Mouse (Mus musculus): ENCODE data around the gene Dld. TPM values are rescaled to one million over a fixed set of nuclear protein-coding genes. Genes with fewer than 3 reads are reported as not detected.

The Dld gene
- 122 and 132 TPM in 2 replicates for polyA plus RNA-seq (2015; fragmentation: Nextera tagmentation; extraction: Ambion mirVana)

- peak within 1 kb of the TSS; percentile 88 for H3K9ac ChIP-seq (ENCODE audit: low read depth, low read length)
- ATAC-seq: peak; percentile 100
- peak within 1 kb of the TSS; percentile 97 for H3K4me3 ChIP-seq (ENCODE audit: low read depth, low read length)
- peak within 1 kb of the TSS; percentile 75 for H3K27ac ChIP-seq (ENCODE audit: low read length)
- no peaks in the 10 kb centered on the region for H3K9me3 ChIP-seq (replicated peaks; ENCODE audit: control insufficient read depth, low read length, poor library complexity, severe bottlenecking)
- peaks cover 13% of the 10 kb centered on the region for H3K4me1 ChIP-seq (ENCODE audit: control insufficient read depth, insufficient read depth, low read length)
- peaks cover 6% of the 10 kb centered on the region; the same call in 1 of the 2 replicates for H3K36me3 ChIP-seq (ENCODE audit: control insufficient read depth, insufficient read depth, low read length)
- WGBS: 5% methylated on average over 65 of the region's 66 CpGs
- H3K4me2 ChIP-seq (ENCODE audit: low read length): peak within 1 kb of the TSS; percentile 84
- H3K27me3 ChIP-seq (ENCODE audit: control insufficient read depth, insufficient read depth, low read depth, low read length): no peaks in the 10 kb centered on the region
Observed at GRCm38 (mm10) chr12:31350944-31351928, at the start of gene Dld. Gene Dld (minus strand): TSS chr12:31351453.

GRCm38 (mm10) chr12:31400821-31401220 is 49.6 kb upstream of the Dld start:
- WGBS: 78% methylated on average over 1 of the region's 1 CpGs

DNA sequence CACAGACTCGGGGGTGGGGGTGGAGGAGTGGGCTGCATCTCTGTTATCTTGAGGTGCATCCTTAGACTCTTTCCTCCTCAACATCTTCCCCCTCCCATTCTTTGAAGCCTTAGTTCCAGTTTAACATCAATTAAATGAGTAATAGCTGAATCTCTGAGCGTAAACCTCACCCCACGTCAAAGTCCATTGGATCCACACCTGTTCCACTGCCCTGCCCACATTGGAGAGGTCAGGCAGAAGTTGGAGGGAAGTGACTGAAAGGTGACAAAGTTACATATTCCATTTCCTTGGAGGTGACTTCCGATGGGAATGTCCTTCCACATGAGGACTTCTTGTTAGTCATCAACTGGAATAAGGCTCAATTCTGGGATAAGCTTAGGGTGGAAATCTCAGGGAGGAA is 46.5 kb upstream of the Dld start:
- no peaks in the 10 kb centered on the region for H3K36me3 ChIP-seq (ENCODE audit: control insufficient read depth, insufficient read depth, low read length)
- H3K27ac ChIP-seq (ENCODE audit: low read length): no peak overlapping the region
- WGBS: 94% methylated on average over 4 of the region's 4 CpGs
- no peaks in the 10 kb centered on the region for H3K27me3 ChIP-seq (ENCODE audit: control insufficient read depth, insufficient read depth, low read depth, low read length)
- no peak overlapping the region for H3K4me3 ChIP-seq (ENCODE audit: low read depth, low read length)
- H3K9me3 ChIP-seq (replicated peaks; ENCODE audit: control insufficient read depth, low read length, poor library complexity, severe bottlenecking): no peaks in the 10 kb centered on the region
- H3K4me1 ChIP-seq (ENCODE audit: control insufficient read depth, insufficient read depth, low read length): no peaks in the 10 kb centered on the region
- no peak overlapping the region for H3K9ac ChIP-seq (ENCODE audit: low read depth, low read length)
- H3K4me2 ChIP-seq (ENCODE audit: low read length): no peak overlapping the region
- no peak for ATAC-seq

More at GRCm38 (mm10) chr12:31400821-31401220, 49.6 kb upstream of the Dld start:
- Histone ChIP-seq H3K27me3 (ENCODE audit: control insufficient read depth, insufficient read depth, low read depth, low read length) (no peaks in the 10 kb centered on the region), H3K9ac (ENCODE audit: low read depth, low read length) (no peak overlapping the region), H3K9me3 (replicated peaks; ENCODE audit: control insufficient read depth, low read length, poor library complexity, severe bottlenecking) (no peaks in the 10 kb centered on the region), H3K4me3 (ENCODE audit: low read depth, low read length) (no peak overlapping the region), H3K36me3 (ENCODE audit: control insufficient read depth, insufficient read depth, low read length) (no peaks in the 10 kb centered on the region), H3K27ac (ENCODE audit: low read length) (no peak overlapping the region), H3K4me1 (ENCODE audit: control insufficient read depth, insufficient read depth, low read length) (no peaks in the 10 kb centered on the region), H3K4me2 (ENCODE audit: low read length) (no peak overlapping the region)
- no peak for ATAC-seq

DNA sequence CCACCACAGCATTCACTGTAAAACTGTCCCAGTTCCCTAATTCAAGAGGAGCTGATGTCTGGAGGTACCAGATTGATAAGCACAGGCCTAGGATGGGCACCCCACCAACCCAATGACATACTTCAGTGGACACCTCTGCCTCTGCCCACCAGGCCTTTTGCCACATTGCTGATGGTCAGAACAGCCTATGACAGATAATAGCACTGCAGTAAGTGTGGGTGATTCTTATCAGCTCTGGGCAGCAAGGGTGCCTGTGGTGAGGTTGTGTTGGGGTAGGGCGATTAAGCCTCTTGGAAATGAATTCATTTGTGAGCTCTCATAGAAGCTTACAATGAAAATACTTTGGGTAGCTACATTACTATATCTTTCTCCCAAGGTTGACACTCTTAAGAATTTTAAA is 44.6 kb upstream of the Dld start:
- Histone ChIP-seq H3K36me3 (ENCODE audit: control insufficient read depth, insufficient read depth, low read length) (no peaks in the 10 kb centered on the region), H3K27me3 (ENCODE audit: control insufficient read depth, insufficient read depth, low read depth, low read length) (no peaks in the 10 kb centered on the region), H3K4me2 (ENCODE audit: low read length) (no peak overlapping the region), H3K9me3 (replicated peaks; ENCODE audit: control insufficient read depth, low read length, poor library complexity, severe bottlenecking) (no peaks in the 10 kb centered on the region), H3K9ac (ENCODE audit: low read depth, low read length) (no peak overlapping the region), H3K4me1 (ENCODE audit: control insufficient read depth, insufficient read depth, low read length) (no peaks in the 10 kb centered on the region), H3K27ac (ENCODE audit: low read length) (no peak overlapping the region), H3K4me3 (ENCODE audit: low read depth, low read length) (no peak overlapping the region)
- ATAC-seq: no peak
- 93% methylated on average over 1 of the region's 1 CpGs for WGBS

GRCm38 (mm10) chr12:31391696-31392095 is 40.4 kb upstream of the Dld start:
- Histone ChIP-seq H3K27ac (ENCODE audit: low read length) (no peak overlapping the region), H3K9me3 (replicated peaks; ENCODE audit: control insufficient read depth, low read length, poor library complexity, severe bottlenecking) (no peaks in the 10 kb centered on the region), H3K9ac (ENCODE audit: low read depth, low read length) (no peak overlapping the region), H3K4me2 (ENCODE audit: low read length) (no peak overlapping the region), H3K4me1 (ENCODE audit: control insufficient read depth, insufficient read depth, low read length) (no peaks in the 10 kb centered on the region), H3K4me3 (ENCODE audit: low read depth, low read length) (no peak overlapping the region), H3K27me3 (ENCODE audit: control insufficient read depth, insufficient read depth, low read depth, low read length) (no peaks in the 10 kb centered on the region), H3K36me3 (ENCODE audit: control insufficient read depth, insufficient read depth, low read length) (no peaks in the 10 kb centered on the region)
- no peak for ATAC-seq
- 97% methylated on average over 12 of the region's 12 CpGs for WGBS

- 81% methylated on average over 3 of the region's 3 CpGs for WGBS
- Histone ChIP-seq H3K4me2 (ENCODE audit: low read length) (no peak within 1 kb of the TSS), H3K27ac (ENCODE audit: low read length) (no peak within 1 kb of the TSS), H3K4me3 (ENCODE audit: low read depth, low read length) (no peak within 1 kb of the TSS), H3K9ac (ENCODE audit: low read depth, low read length) (no peak within 1 kb of the TSS), H3K36me3 (ENCODE audit: control insufficient read depth, insufficient read depth, low read length) (no peaks in the 10 kb centered on the region), H3K4me1 (ENCODE audit: control insufficient read depth, insufficient read depth, low read length) (no peaks in the 10 kb centered on the region), H3K9me3 (replicated peaks; ENCODE audit: control insufficient read depth, low read length, poor library complexity, severe bottlenecking) (no peaks in the 10 kb centered on the region), H3K27me3 (ENCODE audit: control insufficient read depth, insufficient read depth, low read depth, low read length) (no peaks in the 10 kb centered on the region)
- ATAC-seq: no peak
Observed at GRCm38 (mm10) chr12:31390571-31390970, 39.3 kb upstream of the Dld start, which contains the start of gene Slc26a3. Gene Slc26a3 (plus strand): TSS chr12:31390871.

DNA sequence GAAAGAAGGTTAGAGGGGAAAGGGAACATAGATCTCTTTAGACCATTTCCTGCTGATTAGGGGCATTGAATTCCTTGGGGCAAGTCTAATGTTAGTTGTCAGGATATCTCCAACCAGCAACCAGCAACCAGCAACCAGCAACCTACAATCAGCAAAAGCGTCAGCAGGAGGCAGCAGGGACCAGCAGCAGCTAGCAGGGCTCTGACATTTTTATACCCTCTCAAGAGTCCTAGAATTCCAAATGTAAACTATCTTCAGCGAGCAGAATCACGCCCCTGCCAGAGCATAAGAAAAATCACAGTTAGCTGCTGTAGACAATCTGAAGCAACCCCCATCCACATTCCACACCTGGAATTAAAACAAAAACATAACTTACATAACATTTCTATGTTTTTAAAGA is 36.0 kb upstream of the Dld start:
- WGBS: 69% methylated on average over 3 of the region's 3 CpGs
- H3K27ac ChIP-seq (ENCODE audit: low read length): no peak overlapping the region
- H3K36me3 ChIP-seq (ENCODE audit: control insufficient read depth, insufficient read depth, low read length): no peaks in the 10 kb centered on the region
- no peak overlapping the region for H3K4me3 ChIP-seq (ENCODE audit: low read depth, low read length)
- H3K9ac ChIP-seq (ENCODE audit: low read depth, low read length): no peak overlapping the region
- H3K4me1 ChIP-seq (ENCODE audit: control insufficient read depth, insufficient read depth, low read length): no peaks in the 10 kb centered on the region
- ATAC-seq: no peak
- H3K27me3 ChIP-seq (ENCODE audit: control insufficient read depth, insufficient read depth, low read depth, low read length): no peaks in the 10 kb centered on the region
- no peak overlapping the region for H3K4me2 ChIP-seq (ENCODE audit: low read length)
- no peaks in the 10 kb centered on the region for H3K9me3 ChIP-seq (replicated peaks; ENCODE audit: control insufficient read depth, low read length, poor library complexity, severe bottlenecking)

- Histone ChIP-seq H3K27me3 (ENCODE audit: control insufficient read depth, insufficient read depth, low read depth, low read length) (no peaks in the 10 kb centered on the region), H3K4me3 (ENCODE audit: low read depth, low read length) (no peak overlapping the region), H3K4me1 (ENCODE audit: control insufficient read depth, insufficient read depth, low read length) (no peaks in the 10 kb centered on the region), H3K36me3 (ENCODE audit: control insufficient read depth, insufficient read depth, low read length) (no peaks in the 10 kb centered on the region), H3K9ac (ENCODE audit: low read depth, low read length) (no peak overlapping the region), H3K9me3 (replicated peaks; ENCODE audit: control insufficient read depth, low read length, poor library complexity, severe bottlenecking) (no peaks in the 10 kb centered on the region), H3K4me2 (ENCODE audit: low read length) (no peak overlapping the region), H3K27ac (ENCODE audit: low read length) (no peak overlapping the region)
- ATAC-seq: no peak
- 71% methylated on average over 2 of the region's 2 CpGs for WGBS
Observed at GRCm38 (mm10) chr12:31382451-31382850, 31.2 kb upstream of the Dld start.

DNA sequence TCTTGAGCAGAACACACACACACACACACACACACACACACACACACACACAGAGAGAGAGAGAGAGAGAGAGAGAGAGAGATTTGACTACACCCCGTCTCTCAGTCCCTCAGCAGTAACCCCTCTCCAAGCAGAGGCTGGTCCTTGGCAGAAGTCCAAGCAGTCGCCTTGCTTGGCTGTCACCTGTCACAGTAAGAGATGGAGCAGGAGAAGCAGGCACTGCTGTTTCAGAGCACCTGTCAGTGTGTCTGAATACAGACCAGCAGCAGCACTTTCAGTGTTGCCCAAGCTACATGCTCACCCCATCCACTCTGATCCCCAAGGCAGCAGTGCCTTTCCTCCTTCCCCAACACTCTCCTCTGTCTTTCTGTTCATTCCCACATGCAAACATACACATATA is 29.6 kb upstream of the Dld start:
- H3K9me3 ChIP-seq (replicated peaks; ENCODE audit: control insufficient read depth, low read length, poor library complexity, severe bottlenecking): no peaks in the 10 kb centered on the region
- no peak for ATAC-seq
- no peak overlapping the region for H3K9ac ChIP-seq (ENCODE audit: low read depth, low read length)
- peaks cover 9% of the 10 kb centered on the region for H3K4me1 ChIP-seq (ENCODE audit: control insufficient read depth, insufficient read depth, low read length)
- H3K27ac ChIP-seq (ENCODE audit: low read length): no peak overlapping the region
- WGBS: 46% methylated on average over 2 of the region's 2 CpGs
- H3K4me2 ChIP-seq (ENCODE audit: low read length): no peak overlapping the region
- H3K4me3 ChIP-seq (ENCODE audit: low read depth, low read length): no peak overlapping the region
- H3K27me3 ChIP-seq (ENCODE audit: control insufficient read depth, insufficient read depth, low read depth, low read length): no peaks in the 10 kb centered on the region
- no peaks in the 10 kb centered on the region for H3K36me3 ChIP-seq (ENCODE audit: control insufficient read depth, insufficient read depth, low read length)
